Mouse (Mus musculus) hindbrain, embryonic 13.5 days (tissue): ENCODE measurements around the gene Nol4l. TPM values are rescaled to one million over a fixed set of nuclear protein-coding genes. Genes with fewer than 3 reads are reported as not detected.

Source experiments
- ATAC-seq: fragments of 200-750 bp; cut with Nextera tagmentation; 2 replicates; pipeline ENCODE4 v1.8.0; 2017; ENCODE audit warnings: moderate TSS enrichment; ENCODE audit not compliant: low FRiP score
- H3K27ac ChIP-seq: fragments of 300-500 bp; sonication (generic); 2 replicates; pipeline ENCODE4 v1.5.1; 2015; ENCODE audit warnings: inconsistent platforms, mild to moderate bottlenecking, moderate library complexity
- H3K27me3 ChIP-seq: fragments of 300-500 bp; sonication (generic); 2 replicates; pipeline ENCODE4 v1.6.1; 2015; ENCODE audit warnings: mild to moderate bottlenecking, inconsistent platforms
- H3K36me3 ChIP-seq: fragments of 300-500 bp; sonication (generic); 2 replicates; pipeline ENCODE4 v1.6.1; 2015; ENCODE audit warnings: mild to moderate bottlenecking, inconsistent platforms
- H3K4me1 ChIP-seq: fragments of 300-500 bp; sonication (generic); replicated peaks from 2 replicates; pipeline ENCODE4 v1.6.1; 2015; ENCODE audit warnings: inconsistent platforms
- H3K4me2 ChIP-seq: fragments of 300-500 bp; sonication (generic); 2 replicates; pipeline ENCODE4 v1.6.1; 2015; ENCODE audit warnings: inconsistent platforms, mild to moderate bottlenecking, moderate library complexity
- H3K4me3 ChIP-seq: fragments of 300-500 bp; sonication (generic); 2 replicates; pipeline ENCODE4 v1.5.1; 2015; ENCODE audit warnings: mild to moderate bottlenecking, inconsistent platforms
- H3K9ac ChIP-seq: fragments of 300-500 bp; sonication (generic); 2 replicates; pipeline ENCODE4 v1.6.1; 2015; ENCODE audit warnings: mild to moderate bottlenecking, inconsistent platforms
- H3K9me3 ChIP-seq: fragments of 300-500 bp; sonication (generic); 2 replicates; pipeline ENCODE4 v1.6.1; 2016; ENCODE audit warnings: inconsistent platforms
- WGBS: fragments of 180-500 bp; shearing (Covaris S2); methylation state at CpG from one replicate; pipeline ENCODE4 v1.1.7; 2015; 5-methylcytosine and 5-hydroxymethylcytosine counted together
- polyA plus RNA-seq: library from polyadenylated mRNA; unstranded; fragments of >200 nt; fragmentation: Nextera tagmentation; extraction: Ambion mirVana; gene quantifications from 2 replicates; pipeline ENCODE4 v1.2.1, GENCODE M21; 2015

Nol4l gene
- polyA plus RNA-seq, 1 experiment from 2014 or later: 42.4 TPM

- no peak overlapping the region for H3K4me3 ChIP-seq
- no peak overlapping the region for H3K27ac ChIP-seq
- no peaks in the 10 kb centered on the region for H3K27me3 ChIP-seq
- H3K9ac ChIP-seq: no peak overlapping the region
- no peak overlapping the region for H3K4me2 ChIP-seq
- no peaks in the 10 kb centered on the region for H3K9me3 ChIP-seq
- WGBS: 97% methylated on average over 1 of the region's 1 CpGs
- H3K4me1 ChIP-seq: no peaks in the 10 kb centered on the region
- H3K36me3 ChIP-seq: peaks cover 68% of the 10 kb centered on the region
- ATAC-seq: no peak
Observed at GRCm38 (mm10) chr2:153361101-153361710, 168.6 kb downstream of the Nol4l start.

Other genes starting within 250 kb of the Nol4l start
- 16.2 and 16.9 TPM in 2 replicates for gene Kif3b, start 238.6 kb downstream of the Nol4l start, polyA plus RNA-seq
- gene Asxl1, start 184.1 kb downstream of the Nol4l start, polyA plus RNA-seq: 10.2 and 10.4 TPM in 2 replicates
- not detected in 2 replicates for gene 4930404H24Rik, start 37.2 kb downstream of the Nol4l start, polyA plus RNA-seq
- gene Commd7, start 102.8 kb upstream of the Nol4l start, polyA plus RNA-seq: 88.3 and 88.8 TPM in 2 replicates
- 4.4 and 4.9 TPM in 2 replicates for gene Dnmt3b, start 119.5 kb upstream of the Nol4l start, polyA plus RNA-seq
- 0.09 TPM in 1 of 2 replicates, not detected in the other for gene Dnmt3c, start 166.7 kb upstream of the Nol4l start, polyA plus RNA-seq
- gene Mapre1, start 211.3 kb upstream of the Nol4l start, polyA plus RNA-seq: 430 and 438 TPM in 2 replicates
- not detected in 2 replicates for gene Efcab8, start 250.0 kb upstream of the Nol4l start, polyA plus RNA-seq